Mouse (Mus musculus): Measurements from ENCODE around the gene Med16.

DNA sequence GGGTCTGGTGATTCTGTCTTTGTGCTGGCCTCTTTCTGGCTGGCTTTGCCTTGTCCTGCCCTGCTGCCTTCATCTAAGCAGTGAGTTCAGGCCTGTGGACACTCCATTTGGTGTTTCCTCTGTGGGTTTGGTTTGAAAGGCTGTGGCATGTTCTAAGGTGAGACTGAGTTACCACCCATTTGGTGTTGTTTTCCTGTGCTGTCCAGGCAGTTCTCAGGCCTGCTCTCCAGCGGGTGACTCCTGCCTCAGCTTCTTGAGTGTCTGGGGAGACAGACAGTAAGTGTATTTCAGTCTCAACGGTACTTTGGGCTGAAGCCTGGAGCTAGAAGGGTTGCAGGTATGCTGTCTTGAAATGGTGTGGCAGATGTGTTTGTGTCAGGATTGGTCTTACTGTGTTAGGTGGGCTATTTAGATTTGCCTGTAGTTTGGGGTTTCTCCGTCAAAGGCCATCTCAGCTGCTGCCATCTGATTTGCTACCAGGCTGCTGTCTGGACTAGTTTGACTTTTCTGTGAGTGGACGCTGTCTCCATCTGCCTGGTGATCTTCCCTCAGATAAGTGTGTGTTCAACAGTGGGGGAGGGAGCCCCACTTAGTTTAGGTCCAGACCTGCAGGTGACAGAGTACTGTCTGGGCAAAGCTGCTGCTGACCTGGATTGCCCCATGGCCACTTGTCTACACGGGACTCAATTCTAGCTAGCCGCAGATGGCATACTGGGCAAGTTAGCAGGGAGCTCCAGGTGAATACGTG, 51.8 kb downstream of the Med16 start:
- TF ChIP-seq CTCF (IDR thresholded peaks at IDR 0.05; ENCODE audit: low read depth) = no peak
- 0 out of 2 replicates have a peak, but pooled peaks have one; percentile 10 for TF ChIP-seq EP300 (IDR thresholded peaks at IDR 0.05; ENCODE audit: low read depth)

All from heart, postnatal 0 days (tissue).